In genomic region chr3:89321183-89322130, GRCm38 (mm10) we compare ENCODE assay signal across 8 mouse cellular contexts. TPM values are rescaled to one million over a fixed set of nuclear protein-coding genes. Genes with fewer than 3 reads are reported as not detected.
DNase-seq lines count a peak whose midpoint lies in the region; ATAC-seq lines count a peak whose summit lies in the region.

No protein-coding gene starts in this region.

- intact Hi-C loops in heart, postnatal 14 days (cut with DNase I) = no loop called here

- no peaks in the 10 kb centered on the region for H3K36me3 ChIP-seq in heart, embryonic 12.5 days
- no peaks in the 10 kb centered on the region for H3K36me3 ChIP-seq in hindbrain, embryonic 13.5 days
- H3K36me3 ChIP-seq in megakaryocyte, embryonic 14.5 days (replicated peaks; ENCODE audit: low read length) = no peaks in the 10 kb centered on the region
- H3K36me3 ChIP-seq in stomach, embryonic 16.5 days (ENCODE audit: control insufficient read depth, insufficient read depth, low read length) = no peaks in the 10 kb centered on the region

- DNase-seq in heart, postnatal 14 days = no peak
- peak; percentile 65 for DNase-seq in CD4-positive helper T cell, adult 2 months (ENCODE audit: low read depth, low spot score)
- DNase-seq in embryo, embryonic 10 days (ENCODE audit: low spot score) = peak; percentile 54
- no peak for DNase-seq in urinary bladder, postnatal 4 days (ENCODE audit: low spot score in 2 of 2)

- H3K4me2 ChIP-seq in heart, embryonic 12.5 days = peak overlapping the region; percentile 94
- peak overlapping the region; percentile 76 for H3K4me2 ChIP-seq in hindbrain, embryonic 13.5 days
- H3K4me2 ChIP-seq in stomach, embryonic 16.5 days (ENCODE audit: low read depth, low read length) = peak overlapping the region; percentile 84

- H3K4me1 ChIP-seq in heart, embryonic 12.5 days (replicated peaks) = peaks cover 40% of the 10 kb centered on the region
- H3K4me1 ChIP-seq in hindbrain, embryonic 13.5 days (replicated peaks) = peaks cover 58% of the 10 kb centered on the region
- H3K4me1 ChIP-seq in megakaryocyte, embryonic 14.5 days = peaks cover 51% of the 10 kb centered on the region
- H3K4me1 ChIP-seq in stomach, embryonic 16.5 days (ENCODE audit: control insufficient read depth, insufficient read depth, low read length) = peaks cover 41% of the 10 kb centered on the region

- H3K27me3 ChIP-seq in heart, embryonic 12.5 days (replicated peaks) = peaks cover 77% of the 10 kb centered on the region
- peaks cover 39% of the 10 kb centered on the region for H3K27me3 ChIP-seq in hindbrain, embryonic 13.5 days
- peaks cover 97% of the 10 kb centered on the region for H3K27me3 ChIP-seq in megakaryocyte, embryonic 14.5 days (replicated peaks)
- peaks cover 32% of the 10 kb centered on the region for H3K27me3 ChIP-seq in stomach, embryonic 16.5 days (ENCODE audit: control insufficient read depth, insufficient read depth, low read length)

- no peaks in the 10 kb centered on the region for H3K9me3 ChIP-seq in heart, embryonic 12.5 days (replicated peaks)
- H3K9me3 ChIP-seq in hindbrain, embryonic 13.5 days = no peaks in the 10 kb centered on the region
- H3K9me3 ChIP-seq in megakaryocyte, embryonic 14.5 days = no peaks in the 10 kb centered on the region
- H3K9me3 ChIP-seq in stomach, embryonic 16.5 days (replicated peaks; ENCODE audit: control insufficient read depth, low read length) = no peaks in the 10 kb centered on the region

- H3K27ac ChIP-seq in heart, embryonic 12.5 days (ENCODE audit: poor library complexity, severe bottlenecking) = no peak overlapping the region
- peak overlapping the region; percentile 97 for H3K27ac ChIP-seq in hindbrain, embryonic 13.5 days
- no peak overlapping the region for H3K27ac ChIP-seq in stomach, embryonic 16.5 days (ENCODE audit: low read length)

- ATAC-seq in heart, embryonic 12.5 days (ENCODE audit: insufficient number of reproducible peaks, low FRiP score) = no peak
- peak; percentile 22 for ATAC-seq in hindbrain, embryonic 13.5 days (ENCODE audit: low FRiP score)
- ATAC-seq in stomach, embryonic 16.5 days (ENCODE audit: insufficient read depth, low FRiP score) = no peak

- under 1% methylated on average over 61 of the region's 66 CpGs for WGBS in heart, embryonic 12.5 days
- WGBS in hindbrain, embryonic 13.5 days = under 1% methylated on average over 63 of the region's 66 CpGs
- WGBS in stomach, embryonic 16.5 days = under 1% methylated on average over 64 of the region's 66 CpGs

- H3K9ac ChIP-seq in heart, embryonic 12.5 days = peak overlapping the region; percentile 66
- H3K9ac ChIP-seq in hindbrain, embryonic 13.5 days = peak overlapping the region; percentile 95
- H3K9ac ChIP-seq in stomach, embryonic 16.5 days (ENCODE audit: low read length) = peak overlapping the region; percentile 67

- peak overlapping the region; percentile 62 for H3K4me3 ChIP-seq in heart, embryonic 12.5 days
- peak overlapping the region; percentile 78 for H3K4me3 ChIP-seq in hindbrain, embryonic 13.5 days
- peak overlapping the region; percentile 87 for H3K4me3 ChIP-seq in megakaryocyte, embryonic 14.5 days (replicated peaks)
- H3K4me3 ChIP-seq in stomach, embryonic 16.5 days (replicated peaks; ENCODE audit: low read length) = peak overlapping the region; percentile 59

RNA-seq across cellular contexts. Expression of gene Efna3, which starts 1.3 kb away (rescaled TPM):
- 1.3 TPM in 2 replicates for polyA plus RNA-seq in heart, embryonic 12.5 days (2016; fragmentation: Nextera tagmentation; extraction: Ambion mirVana)
- not detected for total RNA-seq in heart, postnatal 14 days (2021)
- polyA plus RNA-seq in hindbrain, embryonic 13.5 days (2015; fragmentation: Nextera tagmentation; extraction: Ambion mirVana) = 46.8 and 49.7 TPM in 2 replicates
- not detected in 2 replicates for polyA plus RNA-seq in megakaryocyte, embryonic 14.5 days (2012; ENCODE audit: insufficient read depth, low replicate concordance)
- 13.0 and 16.0 TPM in 2 replicates for polyA plus RNA-seq in stomach, embryonic 16.5 days (2015; fragmentation: Nextera tagmentation; extraction: Ambion mirVana)

RNA-seq across cellular contexts. Expression of gene Efna4, which starts 16.4 kb away (rescaled TPM):
- 8.7 and 10.6 TPM in 2 replicates for polyA plus RNA-seq in heart, embryonic 12.5 days (2016; fragmentation: Nextera tagmentation; extraction: Ambion mirVana)
- under 1 TPM; 0.49 to 0.74 TPM for total RNA-seq in heart, postnatal 14 days (2021)
- polyA plus RNA-seq in hindbrain, embryonic 13.5 days (2015; fragmentation: Nextera tagmentation; extraction: Ambion mirVana) = 8.6 and 9.8 TPM in 2 replicates
- 0.29 TPM in 1 of 2 replicates, not detected in the other for polyA plus RNA-seq in megakaryocyte, embryonic 14.5 days (2012; ENCODE audit: insufficient read depth, low replicate concordance)
- 15.0 and 15.5 TPM in 2 replicates for polyA plus RNA-seq in stomach, embryonic 16.5 days (2015; fragmentation: Nextera tagmentation; extraction: Ambion mirVana)

RNA-seq across cellular contexts. Expression of gene Adam15, which starts 28.3 kb away (rescaled TPM):
- 47.2 and 55.5 TPM in 2 replicates for polyA plus RNA-seq in heart, embryonic 12.5 days (2016; fragmentation: Nextera tagmentation; extraction: Ambion mirVana)
- 10 to 100 TPM; 80.4 to 100.0 TPM for total RNA-seq in heart, postnatal 14 days (2021)
- polyA plus RNA-seq in hindbrain, embryonic 13.5 days (2015; fragmentation: Nextera tagmentation; extraction: Ambion mirVana) = 41.5 and 47.0 TPM in 2 replicates
- polyA plus RNA-seq in megakaryocyte, embryonic 14.5 days (2012; ENCODE audit: insufficient read depth, low replicate concordance) = 36.8 and 135 TPM in 2 replicates
- 61.1 and 69.5 TPM in 2 replicates for polyA plus RNA-seq in stomach, embryonic 16.5 days (2015; fragmentation: Nextera tagmentation; extraction: Ambion mirVana)

RNA-seq across cellular contexts. Expression of gene Dcst2, which starts 40.3 kb away (rescaled TPM):
- polyA plus RNA-seq in heart, embryonic 12.5 days (2016; fragmentation: Nextera tagmentation; extraction: Ambion mirVana) = not detected in 2 replicates
- total RNA-seq in heart, postnatal 14 days (2021) = not detected
- 0.14 and 0.17 TPM in 2 replicates for polyA plus RNA-seq in hindbrain, embryonic 13.5 days (2015; fragmentation: Nextera tagmentation; extraction: Ambion mirVana)
- not detected in 2 replicates for polyA plus RNA-seq in megakaryocyte, embryonic 14.5 days (2012; ENCODE audit: insufficient read depth, low replicate concordance)
- 0.45 and 0.49 TPM in 2 replicates for polyA plus RNA-seq in stomach, embryonic 16.5 days (2015; fragmentation: Nextera tagmentation; extraction: Ambion mirVana)

RNA-seq across cellular contexts. Expression of gene Efna1, which starts 40.5 kb away (rescaled TPM):
- 27.0 and 31.0 TPM in 2 replicates for polyA plus RNA-seq in heart, embryonic 12.5 days (2016; fragmentation: Nextera tagmentation; extraction: Ambion mirVana)
- 10 to 100 TPM; 32.4 to 34.0 TPM for total RNA-seq in heart, postnatal 14 days (2021)
- polyA plus RNA-seq in hindbrain, embryonic 13.5 days (2015; fragmentation: Nextera tagmentation; extraction: Ambion mirVana) = 12.1 and 12.4 TPM in 2 replicates
- polyA plus RNA-seq in megakaryocyte, embryonic 14.5 days (2012; ENCODE audit: insufficient read depth, low replicate concordance) = 0.16 TPM in 1 of 2 replicates, not detected in the other
- 41.5 and 44.7 TPM in 2 replicates for polyA plus RNA-seq in stomach, embryonic 16.5 days (2015; fragmentation: Nextera tagmentation; extraction: Ambion mirVana)

Comparison
In these comparisons a context has a peak if more than half of its experiments do, and no peak if none do; other contexts are left out.
1. DNase-seq: peak in CD4-positive helper T cell, adult 2 months (single experiment) and embryo, embryonic 10 days (single experiment); none in heart, postnatal 14 days (0 of 2) and urinary bladder, postnatal 4 days (0 of 2).
2. Peak in every context shown above with its lines, with median percentiles within 50 percentile points of each other: H3K4me2 ChIP-seq, H3K4me3 ChIP-seq and H3K9ac ChIP-seq.